Mouse (Mus musculus): ENCODE results near the gene Lrp6.

DNA sequence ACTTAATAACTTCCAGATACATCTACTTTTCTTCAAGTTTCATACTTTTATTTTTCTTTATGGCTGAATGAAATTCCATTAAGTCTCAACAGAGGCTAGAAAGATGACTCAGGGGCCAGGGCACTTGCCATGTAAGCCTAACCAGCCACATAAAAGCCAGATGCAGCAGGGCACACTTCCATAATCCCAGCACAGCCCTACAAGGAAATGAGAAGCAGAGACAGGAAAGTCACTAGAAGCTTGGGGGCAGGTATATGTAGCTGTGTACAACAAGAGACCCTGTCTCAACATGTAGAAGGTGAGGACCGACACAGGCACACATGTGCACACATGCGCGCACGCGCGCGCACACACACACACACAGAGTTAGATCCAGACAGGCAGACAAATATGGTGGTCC is 38.4 kb downstream of the Lrp6 start:
- TF ChIP-seq POU5F1 (IDR thresholded peaks at IDR 0.05; ENCODE audit: borderline replicate concordance, low read length) (no peak), CTCF (conservative IDR thresholded peaks at IDR 0.05; ENCODE audit: low read length) (no peak)
